Mouse (Mus musculus) forebrain, postnatal 0 days (tissue): Measurements from ENCODE around the gene Pstpip1. TPM values are rescaled to one million over a fixed set of nuclear protein-coding genes. Genes with fewer than 3 reads are reported as not detected.

Experiments
- ATAC-seq: fragments of 200-750 bp; cut with Nextera tagmentation; 2 replicates; pipeline ENCODE4 v1.8.0; 2017; ENCODE audit warnings: mild to moderate bottlenecking, moderate library complexity
- DNase-seq: peaks from one replicate; pipeline ENCODE4 v3.0.0-alpha.2; 2015
- H3K27ac ChIP-seq: fragments of 300-500 bp; sonication (generic); 2 replicates; pipeline ENCODE4 v1.5.1; 2014; ENCODE audit warnings: low read depth, mild to moderate bottlenecking, antibody characterized with exemption, low read length, moderate library complexity, mixed read lengths
- H3K27me3 ChIP-seq: fragments of 300-500 bp; sonication (generic); 2 replicates; pipeline ENCODE4 v1.6.1; 2014; ENCODE audit warnings: mild to moderate bottlenecking, low read length, mixed read lengths; ENCODE audit not compliant: insufficient read depth
- H3K36me3 ChIP-seq: fragments of 300-500 bp; sonication (generic); 2 replicates; pipeline ENCODE4 v1.6.1; 2014; ENCODE audit warnings: mild to moderate bottlenecking, moderate library complexity; ENCODE audit not compliant: insufficient read depth
- H3K4me1 ChIP-seq: fragments of 300-500 bp; sonication (generic); 2 replicates; pipeline ENCODE4 v1.6.1; 2014; ENCODE audit warnings: antibody characterized with exemption; ENCODE audit not compliant: insufficient read depth
- H3K4me2 ChIP-seq: fragments of 300-500 bp; sonication (generic); 2 replicates; pipeline ENCODE4 v1.6.1; 2014; ENCODE audit warnings: low read depth, mild to moderate bottlenecking, moderate library complexity
- H3K4me3 ChIP-seq: fragments of 300-500 bp; sonication (generic); 2 replicates; pipeline ENCODE4 v1.5.1; 2014; ENCODE audit warnings: low read depth, low read length, mixed read lengths
- H3K9ac ChIP-seq: fragments of 300-500 bp; sonication (generic); 2 replicates; pipeline ENCODE4 v1.6.1; 2014; ENCODE audit warnings: mild to moderate bottlenecking
- H3K9me3 ChIP-seq: fragments of 300-500 bp; sonication (generic); 2 replicates; pipeline ENCODE4 v1.6.1; 2016; ENCODE audit warnings: low read length
- CTCF ChIP-seq: sonication (generic); IDR thresholded peaks from 2 replicates; pipeline ENCODE4 v1.5.1; 2016; ENCODE audit warnings: antibody characterized with exemption, control low read depth, low read depth
- WGBS: fragments of 180-500 bp; shearing (Covaris S2); extraction: QIAGEN DNeasy Blood & Tissue Kit; methylation state at CpG from one replicate; pipeline ENCODE4 v1.1.7; 2014; 5-methylcytosine and 5-hydroxymethylcytosine counted together
- polyA plus RNA-seq: library from polyadenylated mRNA; unstranded; fragments of >200 nt; fragmentation: Nextera tagmentation; extraction: Ambion mirVana; gene quantifications from 2 replicates; pipeline ENCODE4 v1.2.1, GENCODE M21; 2015
- total RNA-seq: library from RNA; depleted of rRNA; stranded (reverse); fragments of >200 nt; gene quantifications from 2 replicates; pipeline ENCODE4 v1.2.3, GENCODE M21; 2014; rRNA removed

Gene Pstpip1
- total RNA-seq (1.5 and 3.0 TPM in 2 replicates), polyA plus RNA-seq (0.92 and 1.0 TPM in 2 replicates)

- H3K27ac ChIP-seq = no peak within 1 kb of the TSS
- 25% methylated on average over 22 of the region's 22 CpGs for WGBS
- peak; percentile 93 for ATAC-seq
- H3K4me1 ChIP-seq = 0 out of 2 replicates have a peak, but pooled peaks cover 4% of the 10 kb centered on the region
- H3K27me3 ChIP-seq = no peaks in the 10 kb centered on the region
- no peaks in the 10 kb centered on the region for H3K36me3 ChIP-seq
- H3K4me3 ChIP-seq = no peak within 1 kb of the TSS
- TF ChIP-seq CTCF = no peak
- no peak within 1 kb of the TSS for H3K4me2 ChIP-seq
- H3K9ac ChIP-seq = peak within 1 kb of the TSS; percentile 39
- peak; percentile 70 for DNase-seq
- no peaks in the 10 kb centered on the region for H3K9me3 ChIP-seq
These were observed at the start of gene Pstpip1 for GRCm38 (mm10) chr9:56089778-56090520. Pstpip1 (plus strand) TSS chr9:56089962.

DNA sequence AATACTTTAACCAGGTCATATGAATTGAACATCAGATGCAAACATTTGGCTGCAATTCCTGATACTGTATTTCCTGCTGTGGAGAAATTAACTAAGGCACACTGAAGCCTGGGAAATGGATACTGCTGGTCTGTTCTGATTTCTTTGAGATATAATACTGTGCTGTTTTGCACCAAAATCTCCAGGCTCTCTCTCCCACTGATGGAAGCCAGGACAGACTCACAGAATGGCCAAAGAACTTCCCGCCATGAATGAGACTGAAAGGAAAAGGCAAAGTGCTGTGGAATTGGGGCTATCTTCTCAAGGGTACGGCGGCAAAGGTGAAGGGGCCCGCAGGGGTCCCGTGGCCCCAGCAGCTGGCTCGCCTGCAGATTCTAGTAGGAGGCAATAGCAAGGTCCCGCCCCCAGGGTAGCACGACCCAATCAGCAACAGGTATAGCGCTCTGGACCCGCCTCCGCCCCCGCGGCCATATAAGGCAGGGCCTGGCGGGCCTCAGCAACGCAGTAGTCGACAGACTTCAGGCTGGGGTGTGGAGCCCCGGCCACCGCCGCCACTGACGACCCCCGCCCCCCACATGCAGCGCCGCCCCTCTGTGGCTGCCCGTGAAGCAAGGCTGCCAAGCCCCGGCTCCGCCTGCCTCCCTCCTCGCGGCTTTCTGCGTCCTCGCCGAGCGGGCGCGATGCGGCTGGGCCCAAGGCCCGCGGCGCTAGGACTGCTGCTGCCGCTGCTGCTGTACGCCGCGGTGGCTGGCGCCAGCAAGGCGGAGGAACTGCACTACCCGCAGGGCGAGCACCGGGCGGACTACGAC lies 48.2 kb upstream of the Pstpip1 start, which contains the start of gene Rcn2:
Rcn2 (plus strand) TSS at position 474 of the 809 bp plus-strand sequence.
- TF ChIP-seq CTCF = peak; percentile 48
- Histone ChIP-seq H3K4me1 (peaks cover 13% of the 10 kb centered on the region), H3K4me3 (peak within 1 kb of the TSS; percentile 68), H3K9me3 (no peaks in the 10 kb centered on the region), H3K4me2 (peak within 1 kb of the TSS; percentile 59), H3K27ac (peak within 1 kb of the TSS; percentile 97), H3K36me3 (peaks cover 14% of the 10 kb centered on the region), H3K27me3 (no peaks in the 10 kb centered on the region), H3K9ac (peak within 1 kb of the TSS; percentile 98)
- under 1% methylated on average over 49 of the region's 49 CpGs for WGBS
- DNase-seq = peak; percentile 95
- peak; percentile 99 for ATAC-seq

GRCm38 (mm10) chr9:56042181-56042621 lies 47.6 kb upstream of the Pstpip1 start:
- ATAC-seq (peak; percentile 72), DNase-seq (no peak)
- Histone ChIP-seq H3K9ac (peak overlapping the region; percentile 98), H3K27ac (peak overlapping the region; percentile 97), H3K27me3 (no peaks in the 10 kb centered on the region), H3K4me3 (peak overlapping the region; percentile 68), H3K36me3 (peaks cover 14% of the 10 kb centered on the region), H3K9me3 (no peaks in the 10 kb centered on the region), H3K4me2 (peak overlapping the region; percentile 59), H3K4me1 (peaks cover 13% of the 10 kb centered on the region)
- no peak for TF ChIP-seq CTCF
- under 1% methylated on average over 16 of the region's 16 CpGs for WGBS

- TF ChIP-seq CTCF = no peak
- Histone ChIP-seq H3K9ac (no peak overlapping the region), H3K27ac (no peak overlapping the region), H3K4me1 (no peaks in the 10 kb centered on the region), H3K4me2 (no peak overlapping the region), H3K9me3 (no peaks in the 10 kb centered on the region), H3K4me3 (no peak overlapping the region), H3K27me3 (no peaks in the 10 kb centered on the region), H3K36me3 (peaks cover 49% of the 10 kb centered on the region)
- 44% methylated on average over 3 of the region's 3 CpGs for WGBS
- no peak for DNase-seq
- no peak for ATAC-seq
These were observed 36.0 kb upstream of the Pstpip1 start for GRCm38 (mm10) chr9:56053796-56054195.

GRCm38 (mm10) chr9:56056147-56056546 lies 33.6 kb upstream of the Pstpip1 start:
- Histone ChIP-seq H3K9ac (no peak overlapping the region), H3K27ac (no peak overlapping the region), H3K27me3 (no peaks in the 10 kb centered on the region), H3K4me2 (no peak overlapping the region), H3K9me3 (no peaks in the 10 kb centered on the region), H3K4me1 (no peaks in the 10 kb centered on the region), H3K4me3 (no peak overlapping the region), H3K36me3 (peaks cover 63% of the 10 kb centered on the region)
- DNase-seq (no peak), ATAC-seq (no peak)
- 92% methylated on average over 6 of the region's 6 CpGs for WGBS
- no peak for TF ChIP-seq CTCF

- Histone ChIP-seq H3K9ac (no peak overlapping the region), H3K36me3 (peaks cover 46% of the 10 kb centered on the region), H3K4me1 (no peaks in the 10 kb centered on the region), H3K27me3 (no peaks in the 10 kb centered on the region), H3K27ac (no peak overlapping the region), H3K9me3 (no peaks in the 10 kb centered on the region), H3K4me3 (no peak overlapping the region), H3K4me2 (no peak overlapping the region)
- ATAC-seq = no peak
- WGBS = 95% methylated on average over 5 of the region's 5 CpGs
- TF ChIP-seq CTCF = no peak
- no peak for DNase-seq
These were observed 27.4 kb upstream of the Pstpip1 start for GRCm38 (mm10) chr9:56062336-56062735.
